Mouse (Mus musculus): ENCODE measurements around the gene Zfp263. TPM values are rescaled to one million over a fixed set of nuclear protein-coding genes. Genes with fewer than 3 reads are reported as not detected.
A peak's percentile ranks its signal among the peaks of the same experiment; 100 is the strongest.

Zfp263 gene
- polyA plus RNA-seq, 1 experiment from 2014 or later = 14.9 TPM

DNA sequence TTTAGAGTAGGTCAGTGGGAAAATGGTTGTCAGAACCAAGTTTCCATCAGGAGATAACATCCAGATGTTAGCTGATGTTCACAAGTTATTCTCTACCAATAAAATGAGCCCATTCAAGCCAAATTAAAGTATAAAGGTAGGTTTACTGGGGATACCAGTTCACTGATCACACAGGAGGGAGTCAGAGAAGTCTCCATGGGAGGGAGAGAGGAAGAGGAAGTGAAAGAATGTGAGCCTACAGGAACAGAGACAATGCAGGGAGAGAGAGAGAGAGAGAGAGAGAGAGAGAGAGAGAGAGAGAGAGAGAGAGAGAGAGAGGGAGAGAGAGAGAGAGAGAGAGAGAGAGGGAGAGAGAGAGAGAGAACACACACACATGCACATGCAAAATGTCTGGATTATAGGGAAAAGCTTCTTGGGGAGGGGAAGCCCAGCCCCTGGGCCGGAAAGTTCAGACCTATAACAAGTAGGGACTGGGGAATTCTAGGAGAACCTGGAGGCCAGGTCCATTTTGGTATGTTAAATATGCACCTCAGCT is 10.6 kb upstream of the Zfp263 start:
- Histone ChIP-seq H3K9me3 (replicated peaks; ENCODE audit: control insufficient read depth, low read length) (no peaks in the 10 kb centered on the region), H3K4me1 (ENCODE audit: control insufficient read depth, low read depth, low read length) (no peaks in the 10 kb centered on the region), H3K27me3 (ENCODE audit: control insufficient read depth, insufficient read depth, low read depth, low read length) (no peaks in the 10 kb centered on the region), H3K27ac (ENCODE audit: low read length) (no peak overlapping the region), H3K9ac (ENCODE audit: low read depth, low read length) (no peak overlapping the region), H3K4me3 (ENCODE audit: low read depth, low read length) (no peak overlapping the region), H3K36me3 (ENCODE audit: control insufficient read depth, insufficient read depth) (no peaks in the 10 kb centered on the region), H3K4me2 (ENCODE audit: low read depth, low read length) (no peak overlapping the region)
- no peak for ATAC-seq (ENCODE audit: low read depth)
- WGBS (ENCODE audit: insufficient replicate concordance) = 45% methylated on average over 1 of the region's 1 CpGs

DNA sequence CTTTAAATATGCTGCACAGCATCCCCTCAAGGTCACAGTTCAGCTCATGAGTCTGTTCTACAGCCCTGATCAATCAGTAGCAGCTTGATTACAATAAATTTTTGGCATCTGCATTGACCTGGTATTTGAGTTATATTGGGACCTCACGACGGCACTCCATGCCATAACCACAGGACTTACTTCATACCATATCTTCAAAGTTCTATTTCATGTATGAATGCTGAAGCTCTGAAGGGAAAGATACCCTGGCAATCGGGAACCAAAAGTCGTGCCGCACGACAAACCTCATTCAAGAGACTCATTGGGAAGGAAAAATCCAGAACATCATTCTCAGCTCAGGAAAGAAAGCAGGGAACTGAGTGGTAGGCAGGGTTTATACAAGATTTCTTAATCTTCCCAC is 1.4 kb upstream of the Zfp263 start:
- WGBS (ENCODE audit: insufficient replicate concordance) = 93% methylated on average over 6 of the region's 6 CpGs
- Histone ChIP-seq H3K36me3 (ENCODE audit: control insufficient read depth, insufficient read depth) (peaks cover 13% of the 10 kb centered on the region), H3K27ac (ENCODE audit: low read length) (no peak overlapping the region)

DNA sequence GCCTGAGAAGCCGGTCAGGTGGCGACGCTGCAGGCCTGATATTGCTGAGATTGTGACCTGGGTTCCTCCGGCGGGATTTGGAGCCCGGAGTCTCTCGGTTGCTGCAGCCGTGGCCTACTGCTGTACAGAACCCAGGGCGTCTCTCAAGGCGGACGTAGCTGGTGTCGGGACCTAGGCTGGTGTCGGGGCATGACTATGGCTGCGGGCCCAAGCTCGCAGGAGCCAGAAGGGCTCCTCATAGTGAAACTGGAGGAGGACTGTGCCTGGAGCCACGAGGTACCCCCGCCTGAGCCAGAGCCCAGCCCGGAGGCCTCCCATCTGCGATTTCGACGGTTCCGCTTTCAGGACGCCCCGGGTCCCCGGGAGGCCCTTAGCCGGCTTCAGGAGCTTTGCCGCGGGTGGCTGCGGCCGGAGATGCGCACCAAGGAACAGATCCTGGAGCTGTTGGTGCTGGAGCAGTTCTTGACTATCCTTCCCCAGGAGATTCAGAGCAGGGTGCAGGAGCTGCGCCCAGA is 350 bp downstream of the Zfp263 start:
- ATAC-seq (ENCODE audit: low read depth) = peak; percentile 35
- under 1% methylated on average over 32 of the region's 32 CpGs for WGBS (ENCODE audit: insufficient replicate concordance)
- Histone ChIP-seq H3K27ac (ENCODE audit: low read length) (peak overlapping the region; percentile 86), H3K4me3 (ENCODE audit: low read depth, low read length) (peak overlapping the region; percentile 87), H3K4me1 (ENCODE audit: control insufficient read depth, low read depth, low read length) (peaks cover 22% of the 10 kb centered on the region), H3K27me3 (ENCODE audit: control insufficient read depth, insufficient read depth, low read depth, low read length) (no peaks in the 10 kb centered on the region), H3K36me3 (ENCODE audit: control insufficient read depth, insufficient read depth) (peaks cover 28% of the 10 kb centered on the region), H3K9me3 (replicated peaks; ENCODE audit: control insufficient read depth, low read length) (peaks cover 5% of the 10 kb centered on the region), H3K9ac (ENCODE audit: low read depth, low read length) (peak overlapping the region; percentile 84), H3K4me2 (ENCODE audit: low read depth, low read length) (peak overlapping the region; percentile 92)

More for the DNA sequence above, 1.4 kb upstream of the Zfp263 start:
- Histone ChIP-seq H3K4me3 (ENCODE audit: low read depth, low read length) (no peak overlapping the region), H3K4me2 (ENCODE audit: low read depth, low read length) (no peak overlapping the region), H3K9ac (ENCODE audit: low read depth, low read length) (no peak overlapping the region), H3K9me3 (replicated peaks; ENCODE audit: control insufficient read depth, low read length) (no peaks in the 10 kb centered on the region), H3K27me3 (ENCODE audit: control insufficient read depth, insufficient read depth, low read depth, low read length) (no peaks in the 10 kb centered on the region), H3K4me1 (ENCODE audit: control insufficient read depth, low read depth, low read length) (peaks cover 22% of the 10 kb centered on the region)
- no peak for ATAC-seq (ENCODE audit: low read depth)

GRCm38 (mm10) chr16:3745656-3746055 is 1.8 kb downstream of the Zfp263 start:
- H3K27ac ChIP-seq (ENCODE audit: low read length) = no peak overlapping the region
- H3K4me3 ChIP-seq (ENCODE audit: low read depth, low read length) = peak overlapping the region; percentile 87
- H3K4me2 ChIP-seq (ENCODE audit: low read depth, low read length) = peak overlapping the region; percentile 92
- no peaks in the 10 kb centered on the region for H3K27me3 ChIP-seq (ENCODE audit: control insufficient read depth, insufficient read depth, low read depth, low read length)
- peaks cover 9% of the 10 kb centered on the region for H3K9me3 ChIP-seq (replicated peaks; ENCODE audit: control insufficient read depth, low read length)
- no peak for ATAC-seq (ENCODE audit: low read depth)
- H3K9ac ChIP-seq (ENCODE audit: low read depth, low read length) = peak overlapping the region; percentile 1; the same call in 1 of the 2 replicates
- peaks cover 22% of the 10 kb centered on the region for H3K4me1 ChIP-seq (ENCODE audit: control insufficient read depth, low read depth, low read length)
- 70% methylated on average over 4 of the region's 4 CpGs for WGBS (ENCODE audit: insufficient replicate concordance)
- peaks cover 40% of the 10 kb centered on the region for H3K36me3 ChIP-seq (ENCODE audit: control insufficient read depth, insufficient read depth)

DNA sequence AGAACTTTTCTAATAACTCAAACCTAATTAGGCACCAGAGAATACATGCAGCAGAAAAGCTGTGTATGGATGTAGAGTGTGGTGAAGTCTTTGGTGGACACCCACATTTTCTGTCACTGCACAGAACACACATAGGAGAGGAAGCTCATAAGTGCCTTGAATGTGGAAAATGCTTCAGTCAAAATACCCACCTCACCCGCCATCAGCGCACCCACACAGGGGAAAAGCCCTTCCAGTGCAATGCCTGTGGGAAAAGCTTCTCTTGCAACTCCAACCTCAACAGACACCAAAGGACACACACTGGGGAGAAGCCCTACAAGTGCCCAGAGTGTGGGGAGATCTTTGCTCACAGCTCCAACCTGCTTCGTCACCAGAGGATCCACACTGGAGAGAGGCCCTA is 5.1 kb downstream of the Zfp263 start:
- Histone ChIP-seq H3K27ac (ENCODE audit: low read length) (no peak overlapping the region), H3K9me3 (replicated peaks; ENCODE audit: control insufficient read depth, low read length) (peaks cover 9% of the 10 kb centered on the region), H3K27me3 (ENCODE audit: control insufficient read depth, insufficient read depth, low read depth, low read length) (no peaks in the 10 kb centered on the region), H3K4me3 (ENCODE audit: low read depth, low read length) (no peak overlapping the region), H3K4me1 (ENCODE audit: control insufficient read depth, low read depth, low read length) (peaks cover 16% of the 10 kb centered on the region), H3K9ac (ENCODE audit: low read depth, low read length) (no peak overlapping the region), H3K36me3 (ENCODE audit: control insufficient read depth, insufficient read depth) (peaks cover 49% of the 10 kb centered on the region), H3K4me2 (ENCODE audit: low read depth, low read length) (no peak overlapping the region)
- WGBS (ENCODE audit: insufficient replicate concordance) = 85% methylated on average over 3 of the region's 3 CpGs
- no peak for ATAC-seq (ENCODE audit: low read depth)

- Histone ChIP-seq H3K9ac (ENCODE audit: low read depth, low read length) (no peak overlapping the region), H3K27me3 (ENCODE audit: control insufficient read depth, insufficient read depth, low read depth, low read length) (no peaks in the 10 kb centered on the region), H3K9me3 (replicated peaks; ENCODE audit: control insufficient read depth, low read length) (no peaks in the 10 kb centered on the region), H3K4me2 (ENCODE audit: low read depth, low read length) (no peak overlapping the region), H3K4me3 (ENCODE audit: low read depth, low read length) (no peak overlapping the region), H3K36me3 (ENCODE audit: control insufficient read depth, insufficient read depth) (no peaks in the 10 kb centered on the region), H3K4me1 (ENCODE audit: control insufficient read depth, low read depth, low read length) (no peaks in the 10 kb centered on the region), H3K27ac (ENCODE audit: low read length) (no peak overlapping the region)
- 72% methylated on average over 4 of the region's 4 CpGs for WGBS (ENCODE audit: insufficient replicate concordance)
- ATAC-seq (ENCODE audit: low read depth) = no peak
Measured at GRCm38 (mm10) chr16:3771603-3772002, 27.7 kb downstream of the Zfp263 start.

DNA sequence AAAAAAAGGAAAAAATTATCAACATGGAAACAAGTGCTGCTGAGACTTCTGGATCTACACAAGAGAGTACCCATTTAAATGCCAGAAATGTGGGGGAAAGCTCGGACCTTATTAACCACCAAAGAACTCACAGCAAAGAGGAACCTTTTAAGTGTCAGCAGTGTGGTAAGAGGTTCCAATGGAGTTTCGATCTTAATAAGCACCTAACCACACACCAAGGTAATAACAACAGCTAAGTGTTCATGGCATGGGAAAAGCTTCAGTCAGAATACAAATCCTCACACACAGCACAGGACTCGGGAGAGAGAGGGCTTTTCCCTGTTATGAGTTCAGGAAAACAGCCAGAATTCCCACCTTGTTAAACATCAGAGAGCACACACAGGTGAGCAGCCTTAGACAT is 32.5 kb downstream of the Zfp263 start:
- no peaks in the 10 kb centered on the region for H3K9me3 ChIP-seq (replicated peaks; ENCODE audit: control insufficient read depth, low read length)
- H3K9ac ChIP-seq (ENCODE audit: low read depth, low read length) = no peak overlapping the region
- no peak overlapping the region for H3K27ac ChIP-seq (ENCODE audit: low read length)
- H3K36me3 ChIP-seq (ENCODE audit: control insufficient read depth, insufficient read depth) = no peaks in the 10 kb centered on the region
- 55% methylated on average over 3 of the region's 3 CpGs for whole genome bisulfite sequencing (ENCODE audit: insufficient replicate concordance)
- H3K4me3 ChIP-seq (ENCODE audit: low read depth, low read length) = no peak overlapping the region
- no peaks in the 10 kb centered on the region for H3K27me3 ChIP-seq (ENCODE audit: control insufficient read depth, insufficient read depth, low read depth, low read length)
- no peak for ATAC-seq (ENCODE audit: low read depth)
- H3K4me1 ChIP-seq (ENCODE audit: control insufficient read depth, low read depth, low read length) = no peaks in the 10 kb centered on the region
- no peak overlapping the region for H3K4me2 ChIP-seq (ENCODE audit: low read depth, low read length)

DNA sequence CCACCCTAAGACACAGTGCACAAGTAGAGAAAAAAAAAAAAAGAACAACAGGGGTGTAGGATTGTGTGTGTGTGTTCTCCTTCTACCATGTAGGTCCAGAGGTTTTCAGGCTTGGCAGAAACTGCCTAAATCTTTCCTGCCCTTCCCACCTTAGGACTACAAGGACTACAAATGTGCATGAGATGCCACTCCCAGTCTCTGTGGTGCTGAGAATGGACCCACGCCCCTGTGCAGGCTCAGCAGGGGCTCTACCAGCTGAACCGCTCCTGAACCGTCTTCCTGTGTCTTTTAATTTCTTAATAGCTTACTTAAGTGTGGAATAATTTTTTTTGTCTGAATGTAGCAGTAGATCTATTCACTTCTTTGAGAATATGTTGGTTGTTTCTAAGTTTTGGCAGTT is 34.1 kb downstream of the Zfp263 start:
- no peaks in the 10 kb centered on the region for H3K36me3 ChIP-seq (ENCODE audit: control insufficient read depth, insufficient read depth)
- ATAC-seq (ENCODE audit: low read depth) = no peak
- H3K4me2 ChIP-seq (ENCODE audit: low read depth, low read length) = no peak overlapping the region
- no peak overlapping the region for H3K27ac ChIP-seq (ENCODE audit: low read length)
- no peaks in the 10 kb centered on the region for H3K9me3 ChIP-seq (replicated peaks; ENCODE audit: control insufficient read depth, low read length)
- no peak overlapping the region for H3K4me3 ChIP-seq (ENCODE audit: low read depth, low read length)
- WGBS (ENCODE audit: insufficient replicate concordance) = 48% methylated on average over 3 of the region's 3 CpGs
- no peak overlapping the region for H3K9ac ChIP-seq (ENCODE audit: low read depth, low read length)
- H3K4me1 ChIP-seq (ENCODE audit: control insufficient read depth, low read depth, low read length) = no peaks in the 10 kb centered on the region
- no peaks in the 10 kb centered on the region for H3K27me3 ChIP-seq (ENCODE audit: control insufficient read depth, insufficient read depth, low read depth, low read length)

DNA sequence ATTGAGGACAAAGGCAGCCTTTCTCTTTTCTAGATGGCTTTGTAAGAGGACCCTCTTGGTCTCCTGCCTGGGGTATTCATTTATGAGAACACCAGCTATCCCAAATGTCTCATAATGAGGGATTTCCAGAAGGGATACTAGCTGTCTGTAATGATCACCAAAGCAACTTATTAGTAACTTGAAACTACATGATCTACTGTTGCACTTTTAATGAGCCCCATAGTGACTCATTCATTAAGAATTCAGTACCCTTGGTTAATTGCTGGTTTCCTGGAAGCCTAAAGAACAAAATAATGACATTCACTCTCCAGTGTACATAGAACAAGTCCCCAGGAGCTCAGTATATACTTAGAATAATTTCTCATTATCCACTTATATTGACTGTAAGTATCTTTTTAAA is 37.3 kb downstream of the Zfp263 start:
- no peak overlapping the region for H3K9ac ChIP-seq (ENCODE audit: low read depth, low read length)
- no peaks in the 10 kb centered on the region for H3K9me3 ChIP-seq (replicated peaks; ENCODE audit: control insufficient read depth, low read length)
- H3K27ac ChIP-seq (ENCODE audit: low read length) = no peak overlapping the region
- ATAC-seq (ENCODE audit: low read depth) = no peak
- no peaks in the 10 kb centered on the region for H3K27me3 ChIP-seq (ENCODE audit: control insufficient read depth, insufficient read depth, low read depth, low read length)
- no peaks in the 10 kb centered on the region for H3K36me3 ChIP-seq (ENCODE audit: control insufficient read depth, insufficient read depth)
- H3K4me1 ChIP-seq (ENCODE audit: control insufficient read depth, low read depth, low read length) = no peaks in the 10 kb centered on the region
- H3K4me3 ChIP-seq (ENCODE audit: low read depth, low read length) = no peak overlapping the region
- H3K4me2 ChIP-seq (ENCODE audit: low read depth, low read length) = no peak overlapping the region
